Mouse (Mus musculus) forebrain, postnatal 0 days (tissue): ENCODE results near the gene Cdk1. TPM values are rescaled to one million over a fixed set of nuclear protein-coding genes. Genes with fewer than 3 reads are reported as not detected.

Experiments
- ATAC-seq: fragments of 200-750 bp; cut with Nextera tagmentation; 2 replicates; pipeline ENCODE4 v1.8.0; 2017; ENCODE audit warnings: mild to moderate bottlenecking, moderate library complexity
- DNase-seq: peaks from one replicate; pipeline ENCODE4 v3.0.0-alpha.2; 2015
- H3K27ac ChIP-seq: fragments of 300-500 bp; sonication (generic); 2 replicates; pipeline ENCODE4 v1.5.1; 2014; ENCODE audit warnings: low read depth, mild to moderate bottlenecking, antibody characterized with exemption, low read length, moderate library complexity, mixed read lengths
- H3K27me3 ChIP-seq: fragments of 300-500 bp; sonication (generic); 2 replicates; pipeline ENCODE4 v1.6.1; 2014; ENCODE audit warnings: mild to moderate bottlenecking, low read length, mixed read lengths; ENCODE audit not compliant: insufficient read depth
- H3K36me3 ChIP-seq: fragments of 300-500 bp; sonication (generic); 2 replicates; pipeline ENCODE4 v1.6.1; 2014; ENCODE audit warnings: mild to moderate bottlenecking, moderate library complexity; ENCODE audit not compliant: insufficient read depth
- H3K4me1 ChIP-seq: fragments of 300-500 bp; sonication (generic); 2 replicates; pipeline ENCODE4 v1.6.1; 2014; ENCODE audit warnings: antibody characterized with exemption; ENCODE audit not compliant: insufficient read depth
- H3K4me2 ChIP-seq: fragments of 300-500 bp; sonication (generic); 2 replicates; pipeline ENCODE4 v1.6.1; 2014; ENCODE audit warnings: low read depth, mild to moderate bottlenecking, moderate library complexity
- H3K4me3 ChIP-seq: fragments of 300-500 bp; sonication (generic); 2 replicates; pipeline ENCODE4 v1.5.1; 2014; ENCODE audit warnings: low read depth, low read length, mixed read lengths
- H3K9ac ChIP-seq: fragments of 300-500 bp; sonication (generic); 2 replicates; pipeline ENCODE4 v1.6.1; 2014; ENCODE audit warnings: mild to moderate bottlenecking
- H3K9me3 ChIP-seq: fragments of 300-500 bp; sonication (generic); 2 replicates; pipeline ENCODE4 v1.6.1; 2016; ENCODE audit warnings: low read length
- CTCF ChIP-seq: sonication (generic); IDR thresholded peaks from 2 replicates; pipeline ENCODE4 v1.5.1; 2016; ENCODE audit warnings: antibody characterized with exemption, control low read depth, low read depth
- whole genome bisulfite sequencing: fragments of 180-500 bp; shearing (Covaris S2); extraction: QIAGEN DNeasy Blood & Tissue Kit; methylation state at CpG from one replicate; pipeline ENCODE4 v1.1.7; 2014; 5-methylcytosine and 5-hydroxymethylcytosine counted together
- polyA plus RNA-seq: library from polyadenylated mRNA; unstranded; fragments of >200 nt; fragmentation: Nextera tagmentation; extraction: Ambion mirVana; gene quantifications from 2 replicates; pipeline ENCODE4 v1.2.1, GENCODE M21; 2015
- total RNA-seq: library from RNA; depleted of rRNA; stranded (reverse); fragments of >200 nt; gene quantifications from 2 replicates; pipeline ENCODE4 v1.2.3, GENCODE M21; 2014

Cdk1 gene
- total and polyA plus RNA-seq, 2 experiments from 2014 or later, result 44.1 to 47.7 TPM

DNA sequence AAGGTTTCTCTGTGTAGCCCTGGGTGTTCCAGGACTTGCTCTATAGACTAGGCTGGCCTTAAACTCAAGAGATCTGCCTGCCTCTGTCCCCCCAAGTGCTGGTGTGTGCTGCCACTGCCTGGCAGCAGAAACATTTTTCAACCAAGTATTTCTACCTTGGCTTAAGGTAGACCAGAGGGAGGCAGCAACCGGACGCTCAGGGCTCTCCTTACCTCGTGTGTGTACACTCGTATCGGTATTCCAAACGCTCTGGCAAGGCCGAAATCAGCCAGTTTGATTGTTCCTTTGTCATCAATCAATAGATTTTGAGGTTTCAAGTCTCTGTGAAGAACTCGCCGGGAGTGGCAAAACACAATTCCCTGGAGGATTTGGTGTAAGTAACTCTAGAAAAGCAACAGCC is 10.4 kb downstream of the Cdk1 start:
- H3K4me3 ChIP-seq, result no peak overlapping the region
- H3K9me3 ChIP-seq, result no peaks in the 10 kb centered on the region
- H3K27me3 ChIP-seq, result no peaks in the 10 kb centered on the region
- ATAC-seq, result no peak
- no peak overlapping the region for H3K27ac ChIP-seq
- no peak overlapping the region for H3K9ac ChIP-seq
- H3K4me1 ChIP-seq, result no peaks in the 10 kb centered on the region
- TF ChIP-seq CTCF, result no peak
- DNase-seq, result no peak
- whole genome bisulfite sequencing, result 91% methylated on average over 9 of the region's 9 CpGs
- no peak overlapping the region for H3K4me2 ChIP-seq
- no peaks in the 10 kb centered on the region for H3K36me3 ChIP-seq

- H3K4me1 ChIP-seq, result no peaks in the 10 kb centered on the region
Observed at GRCm38 (mm10) chr10:69341570-69342227, 11.0 kb downstream of the Cdk1 start.

GRCm38 (mm10) chr10:69340001-69340400 is 12.7 kb downstream of the Cdk1 start:
- 91% methylated on average over 6 of the region's 6 CpGs for WGBS
- Histone ChIP-seq H3K9ac (no peak overlapping the region), H3K36me3 (no peaks in the 10 kb centered on the region), H3K27me3 (no peaks in the 10 kb centered on the region), H3K4me2 (no peak overlapping the region), H3K4me3 (no peak overlapping the region), H3K4me1 (no peaks in the 10 kb centered on the region; the same call in 1 of the 2 replicates), H3K27ac (no peak overlapping the region), H3K9me3 (no peaks in the 10 kb centered on the region)
- DNase-seq (no peak), ATAC-seq (no peak)
- TF ChIP-seq CTCF, result no peak

More at GRCm38 (mm10) chr10:69341570-69342227, 11.0 kb downstream of the Cdk1 start:
- Histone ChIP-seq H3K9me3 (no peaks in the 10 kb centered on the region), H3K36me3 (no peaks in the 10 kb centered on the region), H3K4me3 (no peak overlapping the region), H3K9ac (no peak overlapping the region), H3K27ac (no peak overlapping the region), H3K4me2 (no peak overlapping the region), H3K27me3 (no peaks in the 10 kb centered on the region)
- no peak for DNase-seq
- no peak for TF ChIP-seq CTCF
- WGBS, result 63% methylated on average over 6 of the region's 6 CpGs
- no peak for ATAC-seq

DNA sequence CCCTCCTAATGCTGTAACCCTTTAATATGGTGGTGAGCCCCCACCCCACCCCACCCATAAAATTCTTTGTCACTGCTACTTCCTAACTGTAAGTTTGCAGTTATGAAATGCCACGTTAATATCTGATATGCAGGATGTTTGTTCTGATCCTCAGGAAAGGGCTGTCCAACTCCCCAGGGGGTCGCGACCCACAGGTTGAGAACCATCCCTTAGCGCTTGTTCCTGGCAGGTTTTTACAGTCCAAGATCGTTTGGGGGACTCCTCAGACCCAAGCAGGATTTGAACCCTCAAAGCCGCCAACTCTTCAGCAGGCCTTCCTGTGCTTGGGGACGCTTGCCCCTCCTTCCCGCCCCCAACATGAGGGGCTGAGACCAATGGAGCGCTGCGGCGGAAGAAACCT is 16.5 kb downstream of the Cdk1 start:
- DNase-seq (no peak), ATAC-seq (no peak)
- Histone ChIP-seq H3K36me3 (no peaks in the 10 kb centered on the region), H3K4me3 (no peak overlapping the region), H3K9ac (no peak overlapping the region), H3K27me3 (no peaks in the 10 kb centered on the region), H3K27ac (no peak overlapping the region), H3K4me2 (no peak overlapping the region), H3K9me3 (no peaks in the 10 kb centered on the region), H3K4me1 (no peaks in the 10 kb centered on the region; the same call in 1 of the 2 replicates)
- TF ChIP-seq CTCF, result no peak
- 94% methylated on average over 11 of the region's 11 CpGs for WGBS

GRCm38 (mm10) chr10:69335611-69336010 is 17.1 kb downstream of the Cdk1 start:
- ATAC-seq, result no peak

DNA sequence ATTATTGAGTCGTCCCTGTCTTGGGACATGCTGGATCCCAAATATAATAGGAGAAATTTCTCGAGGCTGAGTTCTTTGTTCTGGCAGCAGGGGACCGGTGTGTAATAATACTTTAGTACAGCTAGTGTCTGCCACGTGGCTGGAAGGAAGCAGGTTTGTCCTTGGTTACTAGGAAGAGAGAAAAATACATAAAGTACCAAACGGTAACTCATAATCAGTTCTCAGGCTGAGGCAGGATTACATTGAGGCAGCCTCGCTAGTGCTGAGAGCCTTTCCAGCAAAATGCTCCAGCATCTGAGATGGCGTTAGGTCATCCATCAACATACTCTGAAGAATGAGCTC is 17.6 kb downstream of the Cdk1 start:
- Histone ChIP-seq H3K27ac (peak overlapping the region; percentile 57), H3K27me3 (no peaks in the 10 kb centered on the region), H3K36me3 (no peaks in the 10 kb centered on the region), H3K4me1 (no peaks in the 10 kb centered on the region; the same call in 1 of the 2 replicates), H3K9ac (no peak overlapping the region), H3K4me3 (no peak overlapping the region), H3K9me3 (no peaks in the 10 kb centered on the region), H3K4me2 (0 out of 2 replicates have a peak overlapping the region, but pooled peaks have one; percentile 19)
- WGBS, result 16% methylated on average over 7 of the region's 7 CpGs
- peak; percentile 59 for ATAC-seq
- no peak for DNase-seq
- TF ChIP-seq CTCF, result no peak

More at GRCm38 (mm10) chr10:69335611-69336010, 17.1 kb downstream of the Cdk1 start:
- Histone ChIP-seq H3K27ac (peak overlapping the region; percentile 57; the same call in 1 of the 2 replicates), H3K4me3 (no peak overlapping the region), H3K4me2 (no peak overlapping the region), H3K36me3 (no peaks in the 10 kb centered on the region), H3K4me1 (no peaks in the 10 kb centered on the region; the same call in 1 of the 2 replicates), H3K9ac (no peak overlapping the region), H3K27me3 (no peaks in the 10 kb centered on the region), H3K9me3 (no peaks in the 10 kb centered on the region)
- no peak for TF ChIP-seq CTCF
- DNase-seq, result no peak
- WGBS, result 82% methylated on average over 4 of the region's 4 CpGs

GRCm38 (mm10) chr10:69334271-69335194 is 18.2 kb downstream of the Cdk1 start:
- H3K36me3 ChIP-seq, result no peaks in the 10 kb centered on the region
- ATAC-seq (peak; percentile 67), DNase-seq (peak; percentile 57)
- H3K4me3 ChIP-seq, result no peak overlapping the region
- H3K27ac ChIP-seq, result peak overlapping the region; percentile 57
- H3K9ac ChIP-seq, result no peak overlapping the region
- TF ChIP-seq CTCF, result no peak
- no peaks in the 10 kb centered on the region for H3K27me3 ChIP-seq
- 20% methylated on average over 16 of the region's 16 CpGs for WGBS
- no peaks in the 10 kb centered on the region for H3K9me3 ChIP-seq
- H3K4me2 ChIP-seq, result peak overlapping the region; percentile 19; the same call in 1 of the 2 replicates
- no peaks in the 10 kb centered on the region; the same call in 1 of the 2 replicates for H3K4me1 ChIP-seq
